Comparison of ENCODE assay signal across 19 mouse cellular contexts in the genomic region with DNA sequence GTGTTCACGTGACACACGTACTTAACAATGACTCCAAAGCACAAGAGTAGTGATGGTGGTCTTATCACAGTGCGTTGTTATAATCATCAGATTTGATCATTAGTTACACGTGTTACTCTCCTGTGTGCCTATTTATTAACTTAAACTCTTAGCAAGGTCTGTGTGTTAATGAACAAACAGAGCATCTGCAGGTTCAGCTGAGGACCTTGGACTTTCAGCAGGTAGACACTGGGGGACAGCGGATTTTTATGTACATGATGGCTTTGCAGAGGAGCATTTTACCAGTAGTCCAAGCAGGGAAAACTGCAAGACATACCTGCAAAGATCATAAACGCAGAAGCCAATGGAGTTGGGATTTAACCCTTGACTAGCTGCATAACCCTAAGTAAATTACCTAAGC.
"Had no signal": no experiment of that assay in that cellular context is flagged by ENCODE, and none has a peak within 500 bp of the region (broad histone marks: within the 10 kb centered on the region; RNA-seq: fewer than 3 reads in every experiment).

No protein-coding gene starts in this region.

- H3K4me1 ChIP-seq: liver, embryonic 13.5 days; midbrain, embryonic 10.5 days; midbrain, embryonic 13.5 days; stomach, embryonic 15.5 days had no signal

- H3K27ac ChIP-seq: hindbrain, postnatal 0 days; left cerebral cortex, adult 2 months; liver, embryonic 13.5 days; midbrain, embryonic 10.5 days; midbrain, embryonic 13.5 days; stomach, embryonic 15.5 days had no signal

- H3K9ac ChIP-seq: liver, embryonic 13.5 days; midbrain, embryonic 13.5 days; neural tube, embryonic 13.5 days; stomach, embryonic 15.5 days had no signal

- ATAC-seq: inflammation-experienced regulatory T-cells, adult 6 months; intestine, postnatal 0 days; midbrain, embryonic 13.5 days; midbrain, embryonic 16.5 days had no signal

- H3K36me3 ChIP-seq: liver, embryonic 13.5 days; midbrain, embryonic 10.5 days; midbrain, embryonic 13.5 days; neural tube, embryonic 13.5 days; stomach, embryonic 15.5 days had no signal

- H3K4me2 ChIP-seq: liver, embryonic 13.5 days; midbrain, embryonic 13.5 days; neural tube, embryonic 13.5 days; stomach, embryonic 15.5 days had no signal

- H3K27me3 ChIP-seq: liver, embryonic 13.5 days; midbrain, embryonic 13.5 days; neural tube, embryonic 13.5 days; stomach, embryonic 15.5 days had no signal

- H3K9me3 ChIP-seq: liver, embryonic 13.5 days; midbrain, embryonic 10.5 days; midbrain, embryonic 13.5 days; neural tube, embryonic 13.5 days; stomach, embryonic 15.5 days had no signal

- H3K4me3 ChIP-seq: left cerebral cortex, adult 2 months; liver, embryonic 13.5 days; midbrain, embryonic 10.5 days; midbrain, embryonic 13.5 days; myocyte; neural tube, embryonic 13.5 days; stomach, embryonic 15.5 days had no signal

- DNase-seq: layer of hippocampus, postnatal 36 days; liver, embryonic 13.5 days; lung, adult 2 months; lung, postnatal 14 days; lung, postnatal 4 days; retina, postnatal 1 day; right cerebral cortex, postnatal 25 days; spleen, adult 18-20 months; thymus, postnatal 25 days had no signal
